Mouse (Mus musculus) thymus, postnatal 0 days (tissue): ENCODE results near the gene Cap2. TPM values are rescaled to one million over a fixed set of nuclear protein-coding genes. Genes with fewer than 3 reads are reported as not detected.

Experiments used
- DNase-seq: peaks from one replicate; pipeline ENCODE4 v3.0.0-alpha.2; 2015; ENCODE audit warnings: low spot score
- polyA plus RNA-seq: library from polyadenylated mRNA; unstranded; fragments of >200 nt; fragmentation: Nextera tagmentation; extraction: Ambion mirVana; gene quantifications from 2 replicates; pipeline ENCODE4 v1.2.1, GENCODE M21; 2015

Cap2 gene
- polyA plus RNA-seq, 1 experiment from 2014 or later, result 2.5 TPM

DNA sequence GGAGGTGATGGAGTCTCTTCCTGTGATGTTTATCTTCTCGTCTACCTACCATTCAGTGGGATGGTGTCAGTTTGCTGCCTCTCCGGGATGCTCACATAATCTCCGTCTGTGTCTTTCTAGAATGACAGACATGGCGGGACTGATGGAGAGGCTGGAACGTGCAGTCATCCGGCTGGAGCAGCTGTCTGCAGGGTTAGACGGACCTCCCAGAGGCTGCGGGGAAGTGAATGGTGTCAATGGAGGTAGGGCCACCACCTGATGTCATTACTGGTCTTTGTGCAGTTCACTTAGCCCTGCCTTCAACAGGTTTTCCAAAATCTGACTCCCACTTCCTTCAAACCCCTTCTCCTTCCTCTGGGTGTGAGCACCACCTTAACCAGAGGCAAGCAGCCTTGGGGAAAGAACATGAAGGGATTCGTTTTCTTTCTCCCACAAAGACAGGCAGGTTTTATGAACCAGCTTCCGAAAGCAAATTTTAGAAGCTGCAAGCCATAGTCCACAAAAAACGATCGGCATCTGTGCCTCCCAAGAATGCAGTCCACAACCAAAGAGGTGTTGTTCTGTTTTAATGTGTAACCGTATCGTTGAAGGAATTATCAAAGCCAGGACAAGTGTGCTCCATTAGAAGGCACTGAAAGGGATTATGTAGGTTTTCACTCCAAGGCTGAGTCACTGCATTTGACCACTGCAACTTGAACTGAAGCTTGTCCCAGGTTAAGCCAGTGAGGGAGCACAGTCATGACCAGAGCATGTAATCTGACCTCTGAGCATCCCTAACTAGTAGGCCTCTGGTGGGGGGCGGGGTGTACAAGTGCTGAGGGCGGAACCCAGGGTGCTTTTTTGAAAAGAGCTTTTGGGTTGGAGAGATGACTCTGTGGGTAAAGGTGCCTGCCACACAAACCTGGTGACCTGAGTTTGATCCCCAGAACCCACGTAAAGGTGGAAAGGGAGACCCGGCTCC is 23.9 kb downstream of the Cap2 start:
- DNase-seq, result no peak

DNA sequence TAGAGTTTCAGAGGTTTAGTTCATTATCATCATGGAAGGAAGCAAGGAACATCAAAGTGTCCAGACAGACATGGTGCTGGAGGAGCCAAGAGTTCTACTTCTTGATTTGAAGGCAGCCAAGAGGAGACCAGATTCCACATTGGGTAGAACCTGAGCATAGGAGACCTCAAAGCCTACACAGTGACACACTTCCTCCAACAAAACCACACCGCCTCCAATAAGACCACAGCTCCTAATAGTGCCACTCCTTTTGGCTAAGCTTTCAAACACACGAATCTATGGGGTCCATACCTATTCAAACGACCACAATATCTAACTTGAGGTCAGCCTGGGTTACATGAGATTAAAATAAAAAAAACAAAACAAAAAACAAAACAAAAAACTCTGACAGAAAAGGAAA is 25.0 kb downstream of the Cap2 start:
- DNase-seq, result no peak

DNA sequence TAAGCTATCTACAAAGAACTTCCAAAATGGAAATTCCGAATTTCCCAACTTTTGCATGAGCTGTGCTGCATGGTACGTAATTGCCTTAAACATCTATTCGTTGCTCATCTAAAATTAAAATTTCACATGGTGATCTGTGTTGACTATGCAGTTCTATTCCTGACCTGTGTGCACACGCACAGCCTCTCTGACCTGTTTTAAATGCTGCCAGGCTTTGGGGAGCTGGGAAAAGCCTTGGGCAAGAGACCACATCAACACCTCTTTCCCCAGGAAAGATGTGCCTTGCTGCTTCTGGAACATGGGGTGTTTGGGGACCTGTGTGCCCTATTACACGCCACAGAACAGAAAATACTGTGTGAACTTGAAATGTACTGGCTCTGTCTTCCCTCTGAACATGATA is 25.7 kb downstream of the Cap2 start:
- no peak for DNase-seq

DNA sequence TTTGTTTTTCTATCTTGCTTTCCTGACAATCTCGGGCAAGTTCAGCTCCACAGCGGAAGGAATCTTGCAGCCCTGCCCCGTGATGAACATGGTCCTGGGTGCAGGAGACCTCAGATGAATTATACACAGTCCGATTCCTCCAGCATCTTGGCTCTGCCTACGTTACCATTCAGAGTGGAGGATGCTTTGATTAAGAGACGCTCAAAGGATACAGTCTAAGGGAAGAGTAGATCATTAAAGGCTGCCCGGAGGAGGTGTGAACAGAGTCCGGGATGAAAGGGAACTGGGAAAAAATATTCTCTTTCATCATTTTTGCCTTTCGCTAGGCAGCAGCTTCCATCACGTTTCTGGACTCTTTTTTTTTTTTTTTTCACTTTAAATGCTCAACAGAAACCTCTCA is 27.4 kb downstream of the Cap2 start:
- DNase-seq, result no peak

DNA sequence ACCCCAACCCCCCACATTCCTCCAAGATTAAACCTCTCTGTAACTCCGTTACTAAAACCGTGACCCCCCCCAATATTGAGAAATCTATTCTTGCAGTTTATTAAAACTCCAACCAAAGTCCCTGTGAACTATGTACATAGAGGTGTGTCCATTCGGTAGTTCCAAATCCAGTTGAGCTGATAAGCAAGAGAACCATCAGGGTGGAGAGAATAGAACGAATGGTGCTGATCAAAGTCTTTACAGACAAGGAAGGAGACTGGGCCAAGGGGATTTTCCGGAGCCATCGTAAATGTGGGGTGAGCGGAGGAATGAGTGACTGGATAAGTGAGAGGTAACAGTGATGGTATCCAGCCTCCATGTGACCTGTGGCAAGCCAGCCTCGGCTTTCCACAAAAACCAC is 28.9 kb downstream of the Cap2 start:
- DNase-seq, result no peak

DNA sequence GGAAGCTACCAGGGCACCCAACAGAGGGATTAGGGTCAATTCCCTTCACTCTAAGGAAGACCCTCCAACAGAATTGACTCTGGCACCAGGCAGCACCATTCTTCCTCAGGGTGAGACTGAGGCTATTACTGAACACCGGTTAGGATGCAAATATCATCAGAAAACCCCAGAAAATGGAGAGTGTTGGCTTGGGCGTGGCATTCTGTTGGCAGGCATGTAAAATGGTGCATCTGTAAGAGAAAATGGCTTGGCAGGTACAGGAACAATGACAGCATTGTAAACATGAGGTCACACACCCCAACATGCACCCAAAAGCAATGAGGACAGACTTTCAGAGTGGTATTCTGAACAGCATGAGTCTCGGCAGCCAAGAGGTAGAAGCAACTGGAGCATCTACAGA is 30.0 kb downstream of the Cap2 start:
- DNase-seq, result no peak

DNA sequence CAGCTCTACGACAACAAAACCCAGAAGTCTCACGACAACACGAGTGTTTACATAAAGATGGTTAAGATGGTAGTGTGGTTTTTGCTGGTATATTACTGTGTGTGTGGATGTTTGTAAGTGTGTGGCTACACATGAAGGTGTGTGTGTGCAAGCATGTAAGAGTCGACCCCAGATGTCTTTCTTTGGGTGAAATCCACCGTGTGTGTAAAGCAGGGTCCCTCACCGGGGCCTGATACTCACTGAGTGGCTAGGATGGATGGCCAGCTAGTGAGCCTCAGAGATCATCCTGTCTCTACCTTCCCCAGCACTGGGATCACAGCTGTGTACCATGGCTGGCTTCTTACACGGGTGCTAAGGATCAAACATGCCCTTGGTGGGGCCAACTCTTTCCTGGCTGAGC is 30.6 kb downstream of the Cap2 start:
- no peak for DNase-seq

DNA sequence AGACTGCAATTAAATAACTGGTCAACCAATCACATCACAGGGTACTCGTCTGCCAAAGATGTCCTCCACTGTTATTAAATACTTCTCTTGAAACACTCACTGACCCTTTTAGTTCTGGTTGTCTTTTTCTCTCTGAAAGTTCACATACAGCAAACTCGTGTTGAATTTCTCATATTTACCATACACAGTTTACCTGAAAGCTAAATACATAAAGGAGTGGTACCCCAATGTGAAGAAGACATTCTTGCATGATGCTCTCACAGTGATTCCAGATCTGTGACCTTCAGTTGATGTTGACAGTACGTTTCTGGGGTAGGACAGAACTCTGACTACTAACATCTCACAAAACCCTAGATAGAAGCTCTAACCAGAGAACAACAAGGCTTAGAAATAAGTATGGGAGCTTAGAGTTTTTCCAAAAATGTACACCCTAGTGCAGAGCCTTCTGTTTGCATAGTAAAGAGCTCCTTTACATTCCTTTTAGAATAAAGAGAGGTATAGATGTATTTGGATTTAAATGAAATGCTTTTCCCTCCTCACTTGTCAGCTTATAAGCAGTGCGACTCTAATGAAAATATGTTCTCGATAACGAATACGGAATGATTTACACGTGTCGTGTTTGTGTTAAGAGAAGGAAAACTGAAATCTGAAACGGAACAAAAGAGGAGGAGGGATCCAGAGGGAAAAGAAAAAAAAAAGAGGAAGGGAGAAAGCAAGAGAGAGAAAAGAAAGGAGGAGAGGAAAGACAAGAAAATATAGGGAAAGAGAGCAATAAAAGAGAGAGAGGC is 31.9 kb downstream of the Cap2 start:
- no peak for DNase-seq

DNA sequence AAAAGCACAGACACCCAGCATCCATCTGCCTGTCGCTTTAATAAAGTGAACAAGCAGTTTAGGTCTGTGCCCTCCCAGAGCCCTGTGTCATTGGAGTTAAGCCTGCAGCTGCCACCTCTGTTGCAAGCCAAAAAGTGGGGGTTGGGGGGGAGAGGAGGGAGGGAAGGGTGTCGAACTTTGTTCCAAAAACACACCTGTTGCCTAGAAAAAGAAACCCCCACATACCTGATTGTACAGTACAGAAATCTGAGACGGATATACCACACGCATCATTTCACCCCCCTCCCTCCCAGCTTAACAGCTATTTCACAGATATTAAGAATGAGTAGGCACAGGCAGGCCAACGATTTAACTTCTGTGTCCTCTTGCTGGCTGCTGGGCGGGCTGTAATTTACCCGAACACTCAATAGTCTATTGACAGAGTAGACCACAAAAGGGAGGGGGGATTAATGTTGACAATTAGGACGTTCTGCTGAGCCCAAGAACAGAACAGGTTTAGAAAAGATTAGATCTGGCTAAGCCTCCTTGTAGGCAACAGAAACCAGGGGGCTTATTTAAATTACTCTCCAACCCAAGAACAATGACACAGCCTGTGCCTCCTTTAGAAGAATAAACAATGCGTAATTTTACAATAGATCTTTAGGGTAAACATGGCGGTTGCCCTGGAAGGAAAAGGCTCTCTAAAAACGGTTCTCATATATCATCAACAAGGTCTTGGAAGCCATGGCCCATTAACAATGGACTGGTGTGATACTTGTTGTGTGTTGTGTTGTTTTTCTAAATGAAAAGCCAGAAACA is 32.7 kb downstream of the Cap2 start:
- DNase-seq, result peak; percentile 72

DNA sequence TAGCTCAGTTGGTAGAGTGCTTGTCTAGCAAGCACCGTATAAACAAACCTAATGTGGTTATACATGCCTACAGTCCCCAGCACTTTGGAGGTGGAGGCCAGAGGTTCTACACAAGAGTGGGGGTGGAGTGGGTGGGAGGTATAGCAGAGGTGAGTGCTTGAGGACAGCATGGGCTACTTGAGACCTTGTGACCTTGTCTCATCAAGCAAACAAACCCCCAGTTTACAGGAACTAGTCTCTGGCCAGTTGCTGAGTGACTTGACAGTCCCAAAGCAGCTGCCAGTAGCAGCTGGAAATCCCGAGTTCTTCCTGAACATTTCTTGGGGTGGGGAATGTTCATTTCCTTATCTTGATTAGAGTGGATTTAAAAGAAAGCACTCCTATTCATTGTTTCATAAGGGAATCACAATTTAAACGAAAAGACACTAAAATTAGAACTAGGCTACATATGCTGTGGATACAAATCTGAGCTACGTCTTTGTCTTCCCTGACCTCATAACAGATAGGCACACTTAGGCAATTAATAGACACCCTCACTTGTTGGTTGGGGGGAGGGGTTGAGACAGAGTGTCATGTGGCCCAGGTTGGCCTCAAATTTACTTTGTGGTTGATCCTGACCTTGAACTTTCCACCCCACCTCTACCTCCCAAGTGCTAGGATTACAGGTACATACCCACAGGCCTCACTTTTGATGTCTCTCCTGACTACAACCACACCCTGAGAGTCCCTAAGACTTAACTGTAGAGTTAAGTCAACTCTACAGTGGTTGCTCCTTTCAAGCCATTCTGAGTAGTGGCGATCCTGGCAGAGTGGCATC is 33.5 kb downstream of the Cap2 start:
- no peak for DNase-seq

DNA sequence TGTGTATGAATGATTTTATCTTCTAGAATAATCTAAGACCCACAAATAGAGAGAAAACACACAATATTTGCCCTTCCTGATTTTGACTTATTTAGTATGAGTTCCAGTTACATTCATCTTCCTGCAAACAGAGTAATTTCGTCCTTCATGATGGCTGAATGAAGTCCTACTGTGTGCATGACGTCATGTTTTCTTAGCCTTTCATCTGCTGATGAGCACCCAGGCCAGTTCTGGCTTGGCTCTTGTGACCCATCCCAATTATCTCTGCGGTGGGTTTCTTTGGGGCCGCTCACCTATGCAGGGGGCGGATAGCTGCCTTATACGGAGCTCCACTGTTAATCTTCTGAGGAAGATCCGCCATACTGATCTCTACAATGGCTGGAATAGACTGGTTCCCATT is 37.6 kb downstream of the Cap2 start:
- DNase-seq, result no peak

DNA sequence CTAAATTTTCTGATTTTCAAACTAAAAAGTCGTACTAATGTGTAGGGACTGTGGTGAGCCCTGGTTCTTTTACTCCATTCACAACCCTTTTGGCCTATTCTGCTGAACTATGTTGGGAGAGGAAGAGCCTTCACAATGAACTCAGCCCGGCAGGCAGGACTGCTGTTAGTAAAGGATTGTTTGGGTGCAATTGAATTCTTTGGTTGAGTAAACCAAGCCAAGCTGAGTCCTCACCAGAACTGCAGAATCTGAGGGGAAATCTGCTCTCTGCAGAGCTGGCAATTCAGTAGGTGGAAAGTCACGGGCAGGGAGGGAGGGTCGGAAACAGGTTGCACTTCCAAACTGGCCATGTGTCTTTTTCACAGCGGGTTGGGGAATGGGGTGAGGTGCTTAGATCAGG is 39.3 kb downstream of the Cap2 start:
- no peak for DNase-seq

DNA sequence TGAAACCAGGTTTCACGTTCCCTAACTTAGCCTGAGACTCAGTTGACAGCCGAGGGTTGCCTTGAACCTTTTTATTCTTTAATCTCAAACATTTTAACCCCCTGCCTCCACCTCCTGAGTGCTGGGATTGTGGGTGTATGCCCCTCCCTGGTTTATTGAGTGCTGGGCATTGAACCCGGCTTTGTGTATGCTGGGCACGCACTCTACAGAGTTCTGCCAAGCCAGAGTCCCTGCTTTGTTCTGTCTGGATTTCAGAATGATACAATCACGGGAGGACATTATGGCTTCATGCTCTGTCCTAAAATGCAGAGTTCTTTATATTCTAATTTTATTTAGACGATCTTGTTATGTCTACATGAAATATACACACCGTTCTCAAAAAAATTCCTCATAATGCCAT is 41.1 kb downstream of the Cap2 start:
- no peak for DNase-seq

DNA sequence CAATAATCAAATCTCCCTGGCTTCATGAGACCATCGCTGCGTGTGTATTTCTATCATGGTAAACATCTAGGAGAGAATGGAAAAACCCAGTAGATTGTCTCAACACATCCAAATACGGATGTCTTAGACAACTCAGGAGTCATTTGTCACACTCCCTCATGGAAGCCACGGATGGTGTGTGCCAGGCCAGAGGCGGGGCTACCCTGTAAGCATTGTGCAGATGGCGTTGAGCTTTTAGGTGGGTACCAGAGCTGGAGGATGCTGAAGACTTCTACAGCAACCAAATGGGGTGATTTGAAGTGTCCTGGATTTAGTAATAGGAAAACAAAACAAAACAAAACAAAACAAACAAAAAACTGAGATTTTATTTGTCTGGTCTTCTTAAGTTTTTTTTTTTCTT is 43.0 kb downstream of the Cap2 start:
- no peak for DNase-seq

DNA sequence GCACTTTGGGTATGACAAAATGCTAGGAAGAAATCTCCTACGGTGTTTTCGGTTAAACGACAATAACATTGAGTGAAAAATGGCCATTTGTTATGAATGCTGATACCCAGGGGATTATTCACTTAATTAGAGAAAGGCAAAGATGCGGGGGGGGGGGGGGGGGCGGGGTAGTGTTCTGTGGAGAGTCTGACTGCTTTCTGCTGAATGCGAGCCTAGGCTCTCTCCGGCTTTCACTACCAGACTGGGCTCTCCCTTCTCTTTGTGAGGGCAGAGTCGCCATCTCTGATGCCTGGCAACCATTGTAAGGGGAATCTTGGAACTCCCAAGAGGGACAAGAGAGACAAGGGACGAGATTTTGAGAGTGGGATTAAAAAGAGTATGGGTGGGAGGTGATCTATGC is 43.4 kb downstream of the Cap2 start:
- no peak for DNase-seq

DNA sequence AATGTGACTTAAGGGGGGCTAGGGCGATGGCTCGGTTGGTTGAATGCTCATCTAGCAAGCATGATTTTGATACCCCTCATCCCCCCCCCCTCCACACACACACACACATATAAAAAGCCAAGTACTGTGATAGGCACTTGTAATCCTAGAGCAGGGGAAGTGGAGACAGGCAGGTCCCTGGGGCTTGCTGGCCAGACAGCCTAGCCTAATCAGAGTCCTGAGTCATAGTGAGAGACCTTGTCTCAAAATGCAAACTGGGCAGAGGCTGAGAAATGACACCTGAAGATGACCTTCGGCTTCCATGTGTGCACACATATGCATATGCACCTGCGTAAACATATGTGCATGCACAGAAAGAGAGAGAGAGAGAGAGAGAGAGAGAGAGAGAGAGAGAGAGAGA is 45.2 kb downstream of the Cap2 start:
- no peak for DNase-seq

DNA sequence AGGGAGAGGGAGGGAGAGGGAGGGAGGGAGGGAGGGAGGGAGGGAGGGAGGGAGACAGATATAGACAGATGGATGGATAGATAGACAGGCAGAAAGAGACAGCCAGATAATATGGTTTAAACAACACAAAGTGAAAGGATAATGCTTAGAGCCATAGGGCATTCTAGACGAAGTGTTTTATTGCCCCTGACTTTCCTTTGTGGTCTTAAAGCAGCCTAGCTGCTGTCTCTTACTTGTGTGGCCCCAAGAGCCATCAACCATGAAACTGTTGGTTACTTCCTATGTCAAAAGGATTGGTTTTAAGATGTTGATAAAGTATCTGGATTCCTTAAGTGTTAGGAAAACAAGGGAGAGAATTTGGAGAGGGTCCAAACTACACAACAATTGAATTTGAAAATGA is 45.6 kb downstream of the Cap2 start:
- DNase-seq, result no peak

DNA sequence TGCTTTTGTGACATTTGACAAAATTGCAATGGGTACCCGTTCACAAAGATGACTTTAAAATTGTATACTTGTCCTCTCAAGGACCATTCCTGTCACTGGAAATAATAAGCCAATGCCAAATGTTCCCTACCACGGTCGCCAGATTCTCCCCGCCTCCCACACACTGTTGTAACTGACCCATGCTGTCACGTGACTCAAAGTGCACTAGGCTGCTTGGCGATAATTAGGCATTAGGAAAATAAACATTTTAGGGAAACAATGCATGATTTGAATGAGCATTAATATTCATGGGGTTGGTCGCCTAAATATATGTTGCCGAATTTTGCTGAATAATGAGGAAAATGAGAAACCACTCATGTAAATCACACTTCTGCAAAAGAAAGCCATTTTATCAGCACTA is 46.5 kb downstream of the Cap2 start:
- no peak for DNase-seq

DNA sequence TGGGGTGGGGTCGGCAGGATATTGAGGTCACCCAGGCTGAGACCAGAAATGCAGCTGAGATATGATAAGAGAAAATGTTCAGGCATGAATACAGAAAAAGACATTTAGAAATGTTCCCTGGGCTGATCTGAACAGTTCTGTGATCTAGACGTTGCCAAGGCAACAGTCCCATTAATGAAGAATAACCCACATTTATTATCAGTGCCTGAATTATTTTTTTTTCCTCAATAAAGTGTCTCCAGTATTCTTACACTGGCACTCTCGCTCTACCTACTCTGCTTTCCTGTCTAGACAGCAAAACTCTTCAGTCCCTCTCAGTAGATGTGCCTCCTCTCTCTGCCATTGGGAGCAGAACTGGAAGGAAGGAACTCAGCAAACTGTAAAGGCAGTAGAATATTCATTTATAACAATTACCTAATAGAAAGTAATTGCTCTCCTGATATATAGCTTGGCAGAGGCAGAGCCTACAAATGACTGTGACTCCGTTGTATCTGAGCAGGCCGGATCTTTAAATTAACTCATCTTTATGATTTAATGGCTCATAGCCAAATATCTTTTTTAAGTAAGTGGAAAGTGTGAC is 47.0 kb downstream of the Cap2 start:
- no peak for DNase-seq

DNA sequence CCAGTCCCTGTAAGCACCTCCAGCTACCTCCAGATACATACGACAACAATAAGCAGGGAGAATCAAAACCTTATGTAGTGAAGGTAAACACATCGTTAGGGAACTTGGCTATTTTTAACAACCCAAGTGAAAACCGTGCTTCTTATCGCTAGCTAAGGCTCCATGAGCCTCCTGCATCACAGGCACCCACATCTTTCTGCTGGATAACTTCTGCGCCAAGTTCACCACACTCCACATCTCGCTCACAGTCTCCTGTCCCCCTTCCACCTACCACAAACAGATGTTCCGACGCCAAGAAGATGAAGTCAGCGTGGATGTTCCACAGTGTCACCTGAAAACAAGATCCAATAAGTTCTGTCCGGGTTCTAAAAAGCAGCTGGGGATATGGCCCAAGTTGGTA is 49.0 kb downstream of the Cap2 start:
- no peak for DNase-seq

DNA sequence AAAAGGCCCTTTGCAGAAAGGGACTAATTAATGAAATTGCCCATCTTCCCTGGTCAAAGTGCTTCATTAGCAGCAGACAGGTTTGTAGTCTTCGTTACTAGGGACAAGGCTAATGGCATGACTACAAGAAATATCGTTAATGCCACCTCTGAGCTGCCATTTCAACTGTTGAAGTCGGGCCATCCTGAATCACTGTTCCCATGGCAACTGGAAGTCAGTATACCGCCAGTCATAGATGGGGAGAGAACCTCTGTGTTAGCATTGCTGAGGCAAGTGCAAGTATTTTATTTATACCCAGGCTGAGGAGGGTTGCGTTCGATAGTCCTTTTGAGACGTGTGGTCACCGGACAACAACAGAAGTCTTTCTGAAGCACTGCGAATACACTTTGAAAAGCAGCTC is 53.1 kb downstream of the Cap2 start:
- no peak for DNase-seq
